Mouse (Mus musculus): ENCODE data around the gene Ntng2. TPM values are rescaled to one million over a fixed set of nuclear protein-coding genes. Genes with fewer than 3 reads are reported as not detected.

Ntng2 gene
- polyA plus RNA-seq, 1 experiment, result 3.1 TPM

GRCm38 (mm10) chr2:29194547-29195463 lies 58.0 kb downstream of the Ntng2 start:
- Histone ChIP-seq H3K4me3 (replicated peaks) (peak overlapping the region; percentile 93), H3K36me3 (replicated peaks; ENCODE audit: low read length) (no peaks in the 10 kb centered on the region), H3K9me3 (no peaks in the 10 kb centered on the region), H3K4me1 (peaks cover 42% of the 10 kb centered on the region), H3K27me3 (replicated peaks) (peaks cover 84% of the 10 kb centered on the region)
- TF ChIP-seq FLI1 (IDR thresholded peaks at IDR 0.05; ENCODE audit: low read length) (no peak), GATA1 (IDR thresholded peaks at IDR 0.05; ENCODE audit: borderline replicate concordance, low read length) (no peak)

- Histone ChIP-seq H3K27me3 (replicated peaks) (peaks cover 85% of the 10 kb centered on the region), H3K4me3 (replicated peaks) (peak overlapping the region; percentile 93), H3K4me1 (peaks cover 42% of the 10 kb centered on the region), H3K9me3 (no peaks in the 10 kb centered on the region), H3K36me3 (replicated peaks; ENCODE audit: low read length) (no peaks in the 10 kb centered on the region)
- no peak for TF ChIP-seq GATA1 (IDR thresholded peaks at IDR 0.05; ENCODE audit: borderline replicate concordance, low read length)
- TF ChIP-seq FLI1 (IDR thresholded peaks at IDR 0.05; ENCODE audit: low read length), result no peak
Measured at GRCm38 (mm10) chr2:29193819-29194546, 58.8 kb downstream of the Ntng2 start.

DNA sequence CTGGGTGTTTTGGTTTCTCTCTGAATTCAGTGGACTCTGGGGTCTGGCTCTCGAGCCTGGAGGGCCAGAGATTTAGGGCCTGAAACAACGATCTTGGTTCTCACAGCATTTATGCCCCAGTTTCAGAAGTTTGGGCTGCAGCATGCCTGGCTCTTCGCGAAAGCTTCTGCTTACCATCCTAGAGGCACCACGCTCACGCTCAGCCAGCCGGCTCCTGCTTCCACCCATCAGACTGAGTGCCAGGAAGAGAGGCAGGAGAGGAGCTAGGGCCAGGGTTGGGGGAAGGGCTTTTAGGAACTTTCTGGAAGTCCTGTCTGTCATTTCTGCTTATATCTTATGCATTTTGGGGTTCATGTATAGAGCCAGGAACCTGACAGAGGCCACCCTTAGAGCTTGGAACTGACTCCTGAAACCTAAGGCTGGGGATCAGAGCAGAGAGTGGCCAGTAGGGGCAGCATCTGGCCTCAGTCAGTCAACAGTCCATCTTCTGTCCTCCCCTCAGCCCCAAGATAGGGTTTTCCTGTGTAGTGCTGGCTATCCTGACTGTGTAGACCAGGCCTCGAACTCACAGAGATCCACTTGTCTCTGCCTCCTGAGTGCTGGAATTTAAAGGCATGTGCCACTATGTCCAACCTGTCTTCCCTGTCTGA lies 60.1 kb downstream of the Ntng2 start:
- H3K4me1 ChIP-seq, result peaks cover 47% of the 10 kb centered on the region
- H3K36me3 ChIP-seq (replicated peaks; ENCODE audit: low read length), result no peaks in the 10 kb centered on the region
- no peaks in the 10 kb centered on the region for H3K9me3 ChIP-seq
- H3K27me3 ChIP-seq (replicated peaks), result peaks cover 79% of the 10 kb centered on the region
- TF ChIP-seq FLI1 (IDR thresholded peaks at IDR 0.05; ENCODE audit: low read length) (no peak), GATA1 (IDR thresholded peaks at IDR 0.05; ENCODE audit: borderline replicate concordance, low read length) (no peak)
- no peak overlapping the region for H3K4me3 ChIP-seq (replicated peaks)

DNA sequence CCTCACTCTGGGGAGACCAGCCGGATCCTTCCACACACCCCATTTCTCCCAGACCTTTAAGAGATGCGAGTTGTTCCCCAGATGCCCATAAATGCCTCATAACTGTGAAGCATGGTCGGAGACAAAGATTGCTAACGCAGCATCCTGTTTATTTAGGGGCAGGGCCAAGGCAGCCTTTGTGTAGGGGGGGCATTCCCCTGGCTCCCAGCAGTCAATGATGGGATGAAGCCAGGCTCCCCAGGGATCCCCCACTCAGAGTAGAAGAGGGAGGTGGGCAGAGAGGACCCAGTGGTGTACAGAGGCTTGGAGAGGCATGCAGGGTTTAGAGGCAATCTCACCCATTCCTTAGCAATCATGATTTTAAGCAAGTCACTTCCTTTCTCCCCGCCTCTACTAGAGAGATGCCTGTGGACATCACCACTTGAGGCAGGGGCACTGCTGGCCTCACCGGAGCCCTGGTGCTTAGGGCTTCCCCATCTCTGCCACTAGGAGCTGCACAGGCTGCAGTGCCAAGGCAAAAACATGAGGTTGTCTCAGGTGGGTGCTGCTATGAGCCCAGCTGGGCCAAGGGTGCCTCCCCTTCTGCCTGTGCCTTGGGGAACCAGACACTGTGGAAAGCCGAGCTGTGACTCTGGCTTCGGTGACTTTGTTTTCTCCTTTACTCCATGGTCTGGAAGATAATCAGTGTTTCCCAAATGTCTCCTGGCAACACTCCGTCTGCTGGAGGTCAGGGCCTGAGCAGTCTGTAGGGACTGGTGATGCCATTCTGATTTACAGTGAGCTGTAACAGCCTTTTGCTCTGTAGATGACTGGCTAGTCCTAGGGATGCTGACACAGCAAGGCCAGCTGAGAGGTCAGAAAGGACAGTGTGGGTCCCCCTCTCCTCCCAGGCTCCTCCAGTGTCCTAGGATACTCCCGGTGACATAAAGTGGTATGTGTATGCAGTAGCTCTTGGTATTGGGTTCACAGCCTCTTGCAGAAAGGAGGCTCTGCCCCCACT lies 61.3 kb downstream of the Ntng2 start:
- TF ChIP-seq FLI1 (IDR thresholded peaks at IDR 0.05; ENCODE audit: low read length), result no peak
- no peak for TF ChIP-seq GATA1 (IDR thresholded peaks at IDR 0.05; ENCODE audit: borderline replicate concordance, low read length)
- no peaks in the 10 kb centered on the region for H3K9me3 ChIP-seq
- H3K4me3 ChIP-seq (replicated peaks), result peak overlapping the region; percentile 19
- peaks cover 42% of the 10 kb centered on the region for H3K4me1 ChIP-seq
- peaks cover 79% of the 10 kb centered on the region for H3K27me3 ChIP-seq (replicated peaks)
- H3K36me3 ChIP-seq (replicated peaks; ENCODE audit: low read length), result no peaks in the 10 kb centered on the region

GRCm38 (mm10) chr2:29190392-29190791 lies 62.4 kb downstream of the Ntng2 start:
- peaks cover 74% of the 10 kb centered on the region for H3K27me3 ChIP-seq (replicated peaks)
- H3K4me1 ChIP-seq, result peaks cover 39% of the 10 kb centered on the region
- no peak for TF ChIP-seq FLI1 (IDR thresholded peaks at IDR 0.05; ENCODE audit: low read length)
- TF ChIP-seq GATA1 (IDR thresholded peaks at IDR 0.05; ENCODE audit: borderline replicate concordance, low read length), result no peak
- H3K4me3 ChIP-seq (replicated peaks), result no peak overlapping the region
- H3K36me3 ChIP-seq (replicated peaks; ENCODE audit: low read length), result no peaks in the 10 kb centered on the region
- H3K9me3 ChIP-seq, result no peaks in the 10 kb centered on the region

GRCm38 (mm10) chr2:29186209-29186608 lies 66.6 kb downstream of the Ntng2 start:
- Histone ChIP-seq H3K36me3 (replicated peaks; ENCODE audit: low read length) (peaks cover 12% of the 10 kb centered on the region), H3K27me3 (replicated peaks) (peaks cover 44% of the 10 kb centered on the region), H3K4me3 (replicated peaks) (no peak overlapping the region), H3K9me3 (no peaks in the 10 kb centered on the region), H3K4me1 (peaks cover 9% of the 10 kb centered on the region; the same call in 1 of the 2 replicates)
- TF ChIP-seq GATA1 (IDR thresholded peaks at IDR 0.05; ENCODE audit: borderline replicate concordance, low read length), result no peak
- no peak for TF ChIP-seq FLI1 (IDR thresholded peaks at IDR 0.05; ENCODE audit: low read length)

GRCm38 (mm10) chr2:29183266-29183924 lies 69.4 kb downstream of the Ntng2 start:
- TF ChIP-seq GATA1 (IDR thresholded peaks at IDR 0.05; ENCODE audit: borderline replicate concordance, low read length) (no peak), FLI1 (IDR thresholded peaks at IDR 0.05; ENCODE audit: low read length) (no peak)
- peaks cover 29% of the 10 kb centered on the region for H3K27me3 ChIP-seq (replicated peaks)
- H3K4me1 ChIP-seq, result peaks cover 13% of the 10 kb centered on the region; the same call in 1 of the 2 replicates
- H3K4me3 ChIP-seq (replicated peaks), result no peak overlapping the region
- no peaks in the 10 kb centered on the region for H3K9me3 ChIP-seq
- H3K36me3 ChIP-seq (replicated peaks; ENCODE audit: low read length), result peaks cover 40% of the 10 kb centered on the region

DNA sequence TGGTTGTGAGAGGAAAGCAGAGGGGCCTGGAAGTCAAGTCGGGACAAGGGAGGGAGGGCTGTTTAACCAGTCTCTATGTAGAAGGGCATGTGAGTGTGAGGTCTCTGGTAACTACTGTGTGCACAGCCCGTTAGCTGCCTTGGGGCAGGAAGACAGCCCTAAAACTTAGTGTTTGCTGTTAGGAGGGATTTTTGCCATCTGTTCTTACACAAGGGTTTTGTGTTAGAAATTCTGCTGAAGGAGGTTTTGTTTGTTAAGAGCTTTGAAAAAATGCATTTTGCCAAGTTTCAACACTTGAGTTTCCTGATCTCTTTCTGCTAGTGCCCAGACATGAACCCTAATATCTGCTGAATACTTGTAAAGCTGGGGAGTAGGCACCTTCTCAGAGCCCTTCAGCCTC lies 71.7 kb downstream of the Ntng2 start:
- H3K9me3 ChIP-seq, result no peaks in the 10 kb centered on the region
- H3K27me3 ChIP-seq (replicated peaks), result peaks cover 8% of the 10 kb centered on the region
- peaks cover 63% of the 10 kb centered on the region for H3K36me3 ChIP-seq (replicated peaks; ENCODE audit: low read length)
- no peak overlapping the region for H3K4me3 ChIP-seq (replicated peaks)
- H3K4me1 ChIP-seq, result peaks cover 9% of the 10 kb centered on the region; the same call in 1 of the 2 replicates
- TF ChIP-seq GATA1 (IDR thresholded peaks at IDR 0.05; ENCODE audit: borderline replicate concordance, low read length) (no peak), FLI1 (IDR thresholded peaks at IDR 0.05; ENCODE audit: low read length) (no peak)
